Mouse (Mus musculus): ENCODE data around the gene Ces1c.

DNA sequence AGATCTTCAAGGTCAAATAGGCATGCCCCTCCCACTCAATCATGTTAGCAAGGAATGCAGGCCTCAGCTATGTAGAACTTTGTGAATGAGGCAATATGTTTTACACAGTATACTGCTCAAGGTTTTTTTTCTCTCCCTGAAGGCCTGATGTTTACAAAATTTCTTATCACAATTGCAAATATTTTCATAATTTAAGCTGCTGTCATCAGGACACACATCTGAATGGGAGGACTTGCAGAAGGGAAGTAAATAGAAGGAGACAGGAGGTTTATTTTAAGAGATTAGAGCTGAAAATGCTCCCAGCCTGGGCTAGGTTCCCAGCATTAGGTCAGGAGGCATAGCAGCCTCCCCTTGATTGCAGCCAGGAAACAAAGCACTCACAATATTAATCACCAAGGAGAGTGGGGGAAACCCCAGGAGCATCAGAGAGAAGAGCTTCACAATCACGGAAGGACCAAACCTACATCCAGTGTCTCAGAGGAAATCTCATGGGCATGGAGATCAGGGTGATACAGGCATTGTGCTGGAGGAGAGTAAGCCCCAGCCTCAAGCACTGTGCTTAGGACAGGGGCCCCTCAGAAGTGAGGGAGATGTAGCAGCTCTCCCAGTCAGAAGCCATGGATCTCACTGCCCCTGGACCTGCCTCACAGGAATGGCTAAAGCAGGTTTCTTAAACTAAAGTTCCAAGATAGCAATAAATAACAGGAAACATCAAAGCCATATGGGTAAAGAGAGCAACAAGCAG is 40.9 kb upstream of the Ces1c start:
- TF ChIP-seq CTCF (IDR thresholded peaks at IDR 0.05; ENCODE audit: low read depth, low read length) (no peak), POLR2A (IDR thresholded peaks at IDR 0.05; ENCODE audit: borderline replicate concordance, low read depth, low read length) (no peak)
